Mouse (Mus musculus) thymus, adult 2 months (tissue): ENCODE data around the gene Ldlrad3.

Source experiments
- CTCF ChIP-seq: fragments of 200-500 bp; IDR thresholded peaks from 2 replicates; pipeline ENCODE4 v1.5.1; 2012; ENCODE audit warnings: mild to moderate bottlenecking, control low read depth, low read length, moderate library complexity, borderline replicate concordance; ENCODE audit not compliant: control insufficient read depth, poor library complexity, insufficient read depth; ENCODE audit errors: extremely low read depth
- POLR2A ChIP-seq: fragments of 200-500 bp; IDR thresholded peaks from 2 replicates; pipeline ENCODE4 v1.6.1; 2012; ENCODE audit warnings: mild to moderate bottlenecking, low read length, control low read depth, moderate library complexity; ENCODE audit not compliant: control insufficient read depth, poor library complexity, insufficient read depth; ENCODE audit errors: extremely low read depth

DNA sequence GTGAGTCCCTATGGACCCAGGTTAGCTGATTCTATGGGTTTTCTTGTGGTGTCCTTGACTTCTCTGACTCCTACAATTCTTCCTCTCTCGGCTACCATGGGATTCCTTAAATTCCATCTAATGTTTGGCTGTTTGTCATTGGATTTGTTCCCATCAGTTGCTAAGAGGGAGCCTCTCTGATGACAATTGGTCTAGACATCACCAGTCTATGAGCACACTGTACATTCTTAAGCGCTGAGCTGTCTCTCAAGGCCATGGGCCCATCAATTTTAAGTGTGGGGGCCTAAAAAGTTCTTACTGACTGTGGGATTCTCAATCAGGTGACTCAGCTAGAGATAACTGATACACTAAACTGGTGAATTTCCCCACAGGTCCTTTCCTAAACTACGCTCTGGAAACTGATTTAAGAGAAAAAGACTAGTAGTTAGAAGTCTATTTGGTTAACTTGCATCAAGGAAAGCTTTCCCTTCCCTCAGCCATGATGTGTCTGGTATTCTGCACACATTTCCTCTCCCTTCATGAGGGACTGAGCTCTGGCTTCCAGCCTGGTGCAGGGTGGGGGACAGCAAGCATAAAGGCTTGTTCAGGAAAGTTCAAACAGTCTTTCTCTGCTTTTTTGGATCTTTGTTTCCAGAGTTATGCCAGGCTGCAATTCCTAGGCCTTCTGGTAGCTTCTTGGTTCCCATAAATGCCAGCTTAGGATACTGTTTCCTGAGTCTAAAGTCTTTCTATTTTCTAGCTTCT is 199.7 kb downstream of the Ldlrad3 start:
- TF ChIP-seq POLR2A, result no peak
- no peak for TF ChIP-seq CTCF
